Mouse (Mus musculus) heart, postnatal 36 days (tissue): ENCODE results near the gene Peli3. TPM values are rescaled to one million over a fixed set of nuclear protein-coding genes. Genes with fewer than 3 reads are reported as not detected.

ENCODE experiments used
- DNase-seq, 2 experiments: peaks; one replicate each; pipeline ENCODE4 v3.0.0; 2021 to 2022
- intact Hi-C: fragments of 180-260 bp; cut with DNase I; formaldehyde crosslinking; loops from one replicate; pipeline ENCODE4 v1.15.1; 2025
- total RNA-seq, 2 experiments: library from RNA; stranded (reverse); gene quantifications; 2 replicates each; pipeline ENCODE4 v1.2.3; 2021

The Peli3 gene
- total RNA-seq, 2 experiments from 2014 or later = 1.6 to 3.3 TPM

DNA sequence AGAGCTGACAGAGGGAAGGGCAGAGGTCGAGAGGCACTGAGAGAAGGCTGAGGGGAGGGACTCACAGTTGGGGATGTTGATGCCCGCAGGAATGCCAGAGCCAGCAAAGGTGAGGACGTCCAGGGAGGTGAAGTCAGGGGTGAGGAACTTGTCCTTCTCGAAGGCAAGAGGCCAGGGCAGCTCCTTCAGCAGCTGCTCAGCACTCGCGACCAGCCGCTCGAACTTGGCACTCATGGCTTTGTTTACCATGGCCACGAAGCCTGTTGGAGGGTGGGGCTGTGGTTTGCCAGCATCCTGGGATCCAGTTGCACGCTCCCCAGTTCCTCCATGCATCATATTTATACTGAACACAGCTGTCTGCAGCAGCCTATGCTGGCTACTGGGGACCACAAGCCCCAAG, 26.1 kb downstream of the Peli3 start:
- DNase-seq = no peak
- intact Hi-C loops = no loop called here

DNA sequence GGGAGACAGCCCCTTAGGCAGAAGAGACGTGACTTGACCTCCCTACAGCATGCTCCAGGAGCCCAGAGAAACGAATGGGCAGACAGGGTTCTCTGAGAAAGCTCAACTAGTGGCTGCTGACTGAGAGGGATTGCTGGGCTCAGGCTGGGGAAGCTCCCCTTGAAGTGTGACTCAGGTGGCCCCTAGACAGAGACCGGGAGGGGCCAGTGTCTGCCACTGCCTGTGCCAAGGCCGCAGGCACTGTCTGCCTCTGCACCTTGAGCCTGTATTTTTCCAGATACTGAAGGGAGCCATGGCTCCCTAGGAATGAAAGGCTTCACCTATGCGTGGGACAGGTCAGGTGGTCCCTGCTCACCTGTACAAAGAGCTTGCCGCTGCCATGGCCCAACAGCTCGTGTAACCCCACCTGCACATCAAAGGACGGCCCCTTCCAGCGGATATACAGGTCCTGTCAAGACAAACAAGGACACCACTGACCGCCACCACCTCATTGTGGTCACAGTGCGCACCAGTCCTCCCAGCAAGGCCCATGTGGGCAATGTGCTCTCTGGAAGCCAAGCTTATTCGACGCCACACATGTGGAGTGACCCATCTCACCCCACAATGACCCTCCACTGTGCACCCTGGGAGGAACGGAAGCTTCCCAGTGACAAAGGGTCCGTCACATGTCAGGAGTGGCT, 26.9 kb downstream of the Peli3 start:
- intact Hi-C loops = no loop called here
- no peak for DNase-seq

DNA sequence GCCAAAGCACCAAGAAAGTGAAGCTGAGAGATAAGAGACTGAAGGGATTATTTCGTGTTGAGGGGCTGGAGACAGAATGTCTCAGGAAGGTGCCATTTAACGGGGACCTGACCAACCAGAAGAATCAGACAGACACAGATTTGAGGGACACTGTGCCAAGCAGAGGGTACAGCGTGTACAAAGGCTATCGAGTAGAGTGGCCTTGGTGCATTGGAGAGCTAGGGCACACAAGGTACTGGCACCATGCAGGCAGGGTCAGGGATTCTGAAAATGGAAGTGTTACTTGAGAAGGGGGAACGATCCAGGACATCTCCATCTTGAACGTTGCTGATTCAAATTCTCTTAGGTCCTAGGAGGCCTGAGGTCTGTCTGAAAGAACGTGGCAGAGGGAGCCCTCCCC, 33.6 kb downstream of the Peli3 start:
- DNase-seq = no peak
- intact Hi-C loops = loop anchor here (2.0 kb wide), 1 partner anchor 153 kb away; the partner anchor contains the start of gene Rbm4b

DNA sequence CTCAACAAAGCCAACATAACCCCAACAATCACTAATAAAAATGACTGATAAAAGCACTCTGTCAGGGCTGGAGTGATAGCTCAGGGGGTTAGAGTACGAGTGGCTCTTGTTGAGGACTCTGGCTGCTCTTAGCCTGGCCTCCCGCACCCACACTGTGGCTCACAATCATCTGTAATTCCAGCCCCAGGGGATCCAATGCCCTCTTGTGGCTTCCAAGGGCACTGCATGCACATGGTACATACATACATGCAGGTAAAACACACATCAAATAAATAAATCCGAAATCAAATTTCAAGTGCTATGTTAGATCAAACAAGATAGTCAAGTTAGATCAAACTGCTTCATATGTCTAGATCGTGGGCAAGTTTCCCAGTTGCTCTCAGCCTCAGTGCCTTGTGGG, 34.8 kb downstream of the Peli3 start:
- intact Hi-C loops = loop anchor here (2.0 kb wide), 1 partner anchor 151 kb away; the partner anchor contains the start of gene Rbm4b

DNA sequence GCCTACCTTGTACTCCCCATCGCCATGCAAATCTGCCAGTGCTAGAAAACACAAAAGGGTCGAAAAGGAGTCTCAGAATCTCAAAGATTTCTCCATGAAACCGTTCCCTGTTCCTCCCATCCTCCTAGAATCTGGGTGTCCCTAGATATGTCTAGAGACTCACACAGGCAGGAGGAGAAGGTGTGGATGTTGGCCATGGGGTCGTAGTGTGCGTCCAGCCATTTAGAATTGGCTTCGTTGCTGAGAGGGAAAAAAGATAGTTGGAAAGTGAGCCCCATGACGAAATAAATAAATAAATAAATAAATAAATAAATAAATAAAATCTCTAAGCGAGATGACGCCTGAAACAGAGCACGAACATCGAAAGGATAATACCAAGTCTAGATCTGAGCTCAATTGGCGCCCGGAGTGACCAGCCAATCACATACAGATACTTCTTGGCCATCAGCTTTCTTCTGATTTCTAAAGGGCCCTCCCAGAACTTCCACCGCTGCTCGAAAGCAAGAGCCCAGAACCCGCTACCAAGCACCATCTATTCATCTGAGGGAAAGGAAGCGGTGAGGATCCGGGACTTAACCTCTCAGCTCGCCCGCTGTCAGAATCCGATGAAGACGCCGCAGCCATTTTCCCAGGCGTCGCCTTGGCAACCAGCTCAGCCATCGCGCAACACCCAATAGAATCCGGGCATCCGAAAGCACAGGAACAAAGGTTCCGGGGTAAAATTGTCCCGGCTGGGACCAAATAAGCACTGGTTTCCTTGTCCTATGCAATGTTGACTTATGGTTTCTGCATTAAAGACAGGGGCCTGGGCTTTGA, 36.7 kb downstream of the Peli3 start, which contains the start of gene Bbs1:
TSS of gene Bbs1 (minus strand) at position 650 of the 816 bp plus-strand sequence.
- intact Hi-C loops = no loop called here
- DNase-seq = peak; percentile 82 to 84

More for the DNA sequence above, 34.8 kb downstream of the Peli3 start:
- no peak for DNase-seq

DNA sequence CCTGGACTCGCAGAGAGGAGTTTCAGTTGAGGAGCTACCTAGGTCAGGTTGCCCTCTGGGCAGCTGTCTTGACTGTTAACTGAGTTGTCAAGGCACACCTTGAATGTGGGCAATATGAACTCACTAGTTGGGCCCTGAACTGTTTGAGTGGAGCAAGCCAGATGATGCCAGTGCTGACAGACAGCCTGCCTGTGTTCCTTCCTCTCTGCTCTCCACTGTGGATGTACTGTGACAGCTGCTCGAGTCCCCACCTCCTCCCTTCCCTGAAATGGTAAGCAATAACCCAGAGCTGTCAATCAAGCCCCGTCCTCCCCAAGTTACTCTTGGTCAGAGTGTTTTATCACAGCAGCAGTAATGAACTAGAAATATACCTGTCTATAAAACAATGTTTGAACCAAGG, 43.0 kb downstream of the Peli3 start:
- intact Hi-C loops = no loop called here
- no peak for DNase-seq

DNA sequence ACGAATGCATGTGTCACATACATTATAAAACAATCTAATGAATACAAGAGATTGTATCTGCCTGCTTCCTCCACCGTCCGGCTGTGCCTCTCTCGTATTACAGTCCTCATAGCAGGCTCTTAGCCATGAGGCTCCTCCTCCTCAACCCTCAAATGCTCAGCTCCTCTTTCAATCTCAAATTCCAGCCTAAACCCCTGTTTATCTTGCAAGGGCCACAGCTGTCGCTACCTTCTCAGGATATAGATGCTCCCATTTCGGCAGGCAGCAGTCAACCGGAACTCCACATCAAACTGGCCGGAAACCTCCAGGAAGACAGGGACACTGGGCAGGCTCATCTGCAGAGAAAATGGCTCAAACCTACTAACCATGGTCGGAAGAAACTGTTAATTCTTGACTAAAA, 44.0 kb downstream of the Peli3 start:
- intact Hi-C loops = no loop called here
- DNase-seq = no peak

DNA sequence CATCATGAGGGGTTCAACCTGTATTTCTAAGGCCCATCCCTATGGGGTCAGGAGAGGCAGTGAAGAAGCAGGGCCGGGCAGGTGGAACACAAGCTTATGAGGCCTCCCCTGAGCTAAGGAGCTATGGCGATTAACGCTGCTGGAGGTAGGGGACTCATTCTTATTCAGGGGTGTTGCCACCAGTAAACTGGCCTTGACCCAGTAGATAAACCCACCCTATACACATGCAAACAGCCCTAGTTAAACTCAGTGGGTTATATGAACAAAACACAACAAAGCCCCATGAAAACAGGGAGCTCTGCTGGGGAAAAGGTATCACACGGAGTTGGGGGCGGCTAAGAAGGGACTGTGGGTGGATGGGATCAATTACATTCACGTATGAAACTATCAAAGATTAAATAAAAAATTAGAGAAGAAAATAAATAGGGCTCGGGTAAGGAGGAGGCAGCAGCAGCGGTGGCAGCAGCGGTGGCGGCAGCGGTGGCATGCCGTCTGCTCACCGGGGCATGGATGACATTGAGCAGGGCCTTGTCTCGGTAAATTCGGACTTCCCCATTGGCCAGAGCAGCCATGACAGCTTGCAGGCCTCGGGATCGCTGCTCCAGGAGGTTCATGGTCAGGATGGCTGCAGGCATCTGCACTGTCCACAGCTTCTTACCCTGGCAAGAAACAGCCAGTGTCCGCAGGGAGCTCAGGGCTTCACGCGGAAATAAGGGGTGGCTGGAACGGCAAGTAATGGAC, 46.0 kb downstream of the Peli3 start:
- no peak for DNase-seq
- intact Hi-C loops = no loop called here

DNA sequence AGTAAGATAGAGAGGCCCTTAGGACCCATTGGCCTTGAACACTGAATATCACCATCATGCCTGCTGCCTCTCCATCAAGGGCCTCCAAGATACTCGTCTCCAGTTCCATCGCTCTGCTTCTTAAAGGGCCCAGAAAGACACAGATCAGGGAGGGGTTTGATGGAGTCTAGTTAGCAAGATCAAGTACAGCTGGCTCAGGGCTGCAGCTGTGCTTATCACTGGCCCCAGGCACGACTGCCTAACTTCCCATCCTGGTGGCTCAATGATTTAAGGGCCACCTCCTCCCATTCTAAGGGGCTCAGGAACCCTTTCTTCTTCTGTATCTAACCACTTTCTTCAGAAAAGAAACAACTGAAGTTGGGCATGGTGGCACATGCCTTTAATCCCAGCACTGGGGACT, 51.1 kb downstream of the Peli3 start:
- DNase-seq = no peak
- intact Hi-C loops = no loop called here

DNA sequence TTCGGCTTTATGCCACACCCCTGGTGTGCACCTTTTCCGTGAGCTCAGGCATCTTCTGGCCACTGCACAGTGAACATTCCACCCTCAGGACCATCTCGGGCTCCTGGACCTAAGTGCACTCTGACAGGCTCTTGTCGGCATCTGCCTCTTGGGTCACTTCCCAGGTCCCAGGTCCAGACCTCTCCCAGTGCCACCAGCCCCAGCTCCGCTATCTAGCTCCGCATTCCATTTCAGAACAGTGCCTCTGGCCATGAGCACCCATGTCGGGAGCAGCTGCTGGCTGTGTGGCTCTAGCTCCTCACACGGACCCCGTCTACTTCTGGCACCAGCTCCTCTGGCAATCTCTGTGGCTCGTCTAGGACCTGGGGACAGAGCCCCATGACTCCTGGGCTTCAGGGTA, 53.1 kb downstream of the Peli3 start:
- DNase-seq = no peak
- intact Hi-C loops = no loop called here

DNA sequence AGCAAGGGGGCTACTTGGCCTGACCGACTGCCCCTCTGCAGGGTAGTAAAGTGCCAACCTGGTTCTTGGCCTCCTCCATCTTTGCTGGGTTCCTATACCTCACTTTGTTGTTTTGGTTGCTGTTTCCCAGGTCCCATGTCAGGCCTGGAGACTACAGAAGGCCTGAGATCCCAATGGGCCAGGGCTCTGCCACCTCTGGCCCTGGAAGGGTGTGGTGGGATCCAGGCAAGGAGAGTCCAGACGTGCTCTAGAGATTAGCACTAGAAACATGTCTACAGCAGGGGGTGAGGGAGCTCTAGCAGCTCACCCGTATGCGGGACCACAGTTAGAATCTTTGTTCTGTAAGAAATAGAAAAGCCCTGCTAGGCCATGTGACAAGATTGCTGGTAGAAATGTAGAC, 59.0 kb downstream of the Peli3 start:
- intact Hi-C loops = no loop called here
- DNase-seq = no peak

Other genes with a start within 250 kb of the Peli3 start
- not detected for gene Gm960, start 244.5 kb downstream of the Peli3 start, total RNA-seq
- gene Sptbn2, start 232.0 kb downstream of the Peli3 start, total RNA-seq = under 1 TPM; 0.19 to 0.22 TPM
- gene Rbm4b, start 186.6 kb downstream of the Peli3 start, total RNA-seq = 1 to 10 TPM; 5.9 to 7.0 TPM
- gene Rbm4, start 149.2 kb downstream of the Peli3 start, total RNA-seq = 10 to 100 TPM; 42.5 to 43.7 TPM
- 10 to 100 TPM; 18.3 to 19.8 TPM for gene Gm21992, start 131.5 kb downstream of the Peli3 start, total RNA-seq
- 10 to 100 TPM; 23.0 to 24.5 TPM for gene Rbm14, start 131.5 kb downstream of the Peli3 start, total RNA-seq
- 10 to 100 TPM; 28.4 to 30.3 TPM for gene Ccs, start 103.8 kb downstream of the Peli3 start, total RNA-seq
- gene Ccdc87, start 103.8 kb downstream of the Peli3 start, total RNA-seq = not detected
- 10 to 100 TPM; 84.5 to 90.7 TPM for gene Ctsf, start 88.0 kb downstream of the Peli3 start, total RNA-seq
- gene Actn3, start 65.2 kb downstream of the Peli3 start, total RNA-seq = under 1 TPM; 0.30 to 0.44 TPM
- 1 to 10 TPM; 3.2 to 3.4 TPM for gene Zdhhc24, start 64.5 kb downstream of the Peli3 start, total RNA-seq
- gene Bbs1, start 36.5 kb downstream of the Peli3 start, total RNA-seq = 1 to 10 TPM; 2.3 to 5.1 TPM
- gene Dpp3, start 14.8 kb downstream of the Peli3 start, total RNA-seq = 10 to 100 TPM; 17.4 to 21.3 TPM
- gene Mrpl11, start 19.0 kb upstream of the Peli3 start, total RNA-seq = 10 to 100 TPM; 69.1 to 69.9 TPM
- not detected for gene Npas4, start 47.2 kb upstream of the Peli3 start, total RNA-seq
- gene Slc29a2, start 80.7 kb upstream of the Peli3 start, total RNA-seq = 10 to 100 TPM; 12.7 to 13.2 TPM
- gene B4gat1, start 95.7 kb upstream of the Peli3 start, total RNA-seq = 10 to 100 TPM; 45.1 to 47.2 TPM
- gene AC124502.3, start 95.8 kb upstream of the Peli3 start, total RNA-seq = 1 to 10 TPM; 1.4 to 3.9 TPM
- 10 to 100 TPM; 13.9 to 15.6 TPM for gene Brms1, start 98.2 kb upstream of the Peli3 start, total RNA-seq
- 1 to 10 TPM; 1.8 to 2.1 TPM for gene Rin1, start 107.4 kb upstream of the Peli3 start, total RNA-seq
- 10 to 100 TPM; 13.8 to 15.1 TPM for gene Cd248, start 125.0 kb upstream of the Peli3 start, total RNA-seq
- 1 to 10 TPM; 1.7 to 2.8 TPM for gene Tmem151a, start 142.4 kb upstream of the Peli3 start, total RNA-seq
- 100 to 1,000 TPM in 1 of 2 experiments, 10 to 100 TPM in 1; 89.0 to 102 TPM for gene Yif1a, start 145.4 kb upstream of the Peli3 start, total RNA-seq
- under 1 TPM; 0.30 to 0.31 TPM for gene Cnih2, start 155.4 kb upstream of the Peli3 start, total RNA-seq
- 100 to 1,000 TPM; 176 to 201 TPM for gene Rab1b, start 163.9 kb upstream of the Peli3 start, total RNA-seq
- 10 to 100 TPM; 47.3 to 49.7 TPM for gene Klc2, start 175.4 kb upstream of the Peli3 start, total RNA-seq